Mouse (Mus musculus): ENCODE data around the gene Peli1. TPM values are rescaled to one million over a fixed set of nuclear protein-coding genes. Genes with fewer than 3 reads are reported as not detected.

The Peli1 gene
- total RNA-seq, 2 experiments from 2014 or later: 13.9 to 16.8 TPM

GRCm38 (mm10) chr11:21091428-21092405 is 626 bp downstream of the Peli1 start:
- peak; percentile 76 for DNase-seq
- intact Hi-C loops (cut with DNase I; ENCODE audit: low total_unique reads): no loop called here

GRCm38 (mm10) chr11:21092621-21093020 is 1.5 kb downstream of the Peli1 start:
- intact Hi-C loops (cut with DNase I; ENCODE audit: low total_unique reads): no loop called here
- no peak for DNase-seq

- DNase-seq: no peak
- intact Hi-C loops (cut with DNase I; ENCODE audit: low total_unique reads): no loop called here
These were observed 2.2 kb downstream of the Peli1 start for GRCm38 (mm10) chr11:21093081-21093815.

- intact Hi-C loops (cut with DNase I; ENCODE audit: low total_unique reads): no loop called here
- DNase-seq: no peak
These were observed 5.5 kb downstream of the Peli1 start for GRCm38 (mm10) chr11:21096590-21096989.

GRCm38 (mm10) chr11:21098457-21098856 is 7.4 kb downstream of the Peli1 start:
- intact Hi-C loops (cut with DNase I; ENCODE audit: low total_unique reads): no loop called here
- no peak for DNase-seq

- DNase-seq: no peak
- intact Hi-C loops (cut with DNase I; ENCODE audit: low total_unique reads): no loop called here
These were observed 9.6 kb downstream of the Peli1 start for GRCm38 (mm10) chr11:21100704-21101103.

- intact Hi-C loops (cut with DNase I; ENCODE audit: low total_unique reads): no loop called here
- no peak for DNase-seq
These were observed 10.2 kb downstream of the Peli1 start for GRCm38 (mm10) chr11:21101286-21101685.

GRCm38 (mm10) chr11:21102273-21103005 is 11.3 kb downstream of the Peli1 start:
- DNase-seq: no peak
- intact Hi-C loops (cut with DNase I; ENCODE audit: low total_unique reads): no loop called here

GRCm38 (mm10) chr11:21103186-21103585 is 12.1 kb downstream of the Peli1 start:
- intact Hi-C loops (cut with DNase I; ENCODE audit: low total_unique reads): no loop called here
- no peak for DNase-seq

GRCm38 (mm10) chr11:21105393-21105792 is 14.3 kb downstream of the Peli1 start:
- intact Hi-C loops (cut with DNase I; ENCODE audit: low total_unique reads): no loop called here
- DNase-seq: no peak

- DNase-seq: no peak
- intact Hi-C loops (cut with DNase I; ENCODE audit: low total_unique reads): no loop called here
These were observed 16.0 kb downstream of the Peli1 start for GRCm38 (mm10) chr11:21107120-21107519.

GRCm38 (mm10) chr11:21109279-21109678 is 18.2 kb downstream of the Peli1 start:
- intact Hi-C loops (cut with DNase I; ENCODE audit: low total_unique reads): no loop called here
- no peak for DNase-seq

- no peak for DNase-seq
- intact Hi-C loops (cut with DNase I; ENCODE audit: low total_unique reads): no loop called here
These were observed 23.4 kb downstream of the Peli1 start for GRCm38 (mm10) chr11:21114516-21114915.

- no peak for DNase-seq
- intact Hi-C loops (cut with DNase I; ENCODE audit: low total_unique reads): no loop called here
These were observed 24.7 kb downstream of the Peli1 start for GRCm38 (mm10) chr11:21115804-21116203.

GRCm38 (mm10) chr11:21116623-21117295 is 25.7 kb downstream of the Peli1 start:
- intact Hi-C loops (cut with DNase I; ENCODE audit: low total_unique reads): no loop called here
- no peak for DNase-seq

GRCm38 (mm10) chr11:21121737-21122136 is 30.6 kb downstream of the Peli1 start:
- intact Hi-C loops (cut with DNase I; ENCODE audit: low total_unique reads): no loop called here
- no peak for DNase-seq

GRCm38 (mm10) chr11:21122399-21122798 is 31.3 kb downstream of the Peli1 start:
- intact Hi-C loops (cut with DNase I; ENCODE audit: low total_unique reads): no loop called here
- DNase-seq: no peak

GRCm38 (mm10) chr11:21131692-21132091 is 40.6 kb downstream of the Peli1 start:
- DNase-seq: no peak
- intact Hi-C loops (cut with DNase I; ENCODE audit: low total_unique reads): no loop called here

GRCm38 (mm10) chr11:21134875-21135451 is 43.9 kb downstream of the Peli1 start:
- no peak for DNase-seq
- intact Hi-C loops (cut with DNase I; ENCODE audit: low total_unique reads): no loop called here

Measured in gastrocnemius, postnatal 14 days (tissue).